Mouse (Mus musculus): ENCODE measurements around the gene Esrrg.
A peak's percentile ranks its signal among the peaks of the same experiment; 100 is the strongest.

The Esrrg gene

DNA sequence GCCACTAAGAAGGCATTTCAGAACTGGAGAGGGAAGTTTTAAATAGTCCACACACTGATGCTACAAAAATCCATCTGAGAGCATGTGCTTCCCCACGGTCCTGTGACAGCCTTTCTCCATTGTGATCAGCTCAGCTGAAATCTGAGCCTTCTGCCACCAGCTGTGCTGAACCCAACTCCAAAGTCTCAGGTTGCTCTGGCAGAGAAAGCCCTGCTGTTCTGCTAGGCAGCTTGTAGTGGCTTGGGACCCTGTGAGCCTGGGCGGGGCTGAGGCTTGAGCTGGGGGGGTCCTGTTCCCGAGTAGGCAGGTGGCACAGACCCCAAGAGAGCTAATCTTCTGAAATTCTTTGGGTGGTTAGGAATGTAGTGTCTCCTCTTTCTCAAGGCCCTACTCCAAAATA lies 299.3 kb downstream of the Esrrg start:
- DNase-seq (ENCODE audit: low spot score in 2 of 2): no peak

DNA sequence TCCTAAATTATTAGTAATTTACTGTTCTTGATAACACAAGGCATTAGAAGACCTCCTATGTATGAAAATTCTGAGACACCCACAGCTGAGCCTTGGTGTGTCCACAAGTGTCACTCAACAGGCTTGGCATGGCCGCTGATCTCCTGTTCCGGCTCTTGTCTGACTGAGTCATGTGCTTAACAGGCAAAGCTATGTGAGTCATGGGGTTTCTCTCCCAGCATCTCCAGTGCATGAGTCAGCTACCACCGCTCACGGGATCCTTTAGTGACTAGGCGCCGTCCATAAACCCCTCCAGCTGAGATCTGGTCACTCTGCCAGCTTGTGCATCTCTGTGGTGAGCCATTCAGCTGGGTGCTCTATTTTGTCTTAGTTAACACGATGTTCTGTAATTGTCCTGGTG lies 302.1 kb downstream of the Esrrg start:
- peak in 1 of 2 experiments; percentile 21 for DNase-seq (ENCODE audit: low spot score in 2 of 2)

DNA sequence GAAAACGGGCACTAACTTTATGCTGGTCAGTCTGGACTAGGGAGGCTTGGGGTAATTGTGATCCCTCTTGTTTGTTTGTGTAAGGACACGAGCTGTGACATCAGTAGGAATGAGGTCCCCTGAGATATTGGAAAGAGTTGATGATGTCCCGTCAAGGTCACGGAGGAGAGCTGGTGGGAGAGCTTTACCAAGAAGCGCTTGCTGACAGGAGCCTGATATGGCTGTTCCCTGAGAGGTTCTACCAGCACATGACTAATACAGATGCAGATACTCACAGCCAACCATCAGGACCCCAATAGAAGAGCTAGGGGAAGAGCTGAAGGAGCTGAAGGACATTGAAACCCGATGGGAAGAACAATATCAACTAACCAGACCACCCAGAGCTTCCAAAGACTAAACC lies 302.6 kb downstream of the Esrrg start:
- DNase-seq (ENCODE audit: low spot score in 2 of 2): no peak

DNA sequence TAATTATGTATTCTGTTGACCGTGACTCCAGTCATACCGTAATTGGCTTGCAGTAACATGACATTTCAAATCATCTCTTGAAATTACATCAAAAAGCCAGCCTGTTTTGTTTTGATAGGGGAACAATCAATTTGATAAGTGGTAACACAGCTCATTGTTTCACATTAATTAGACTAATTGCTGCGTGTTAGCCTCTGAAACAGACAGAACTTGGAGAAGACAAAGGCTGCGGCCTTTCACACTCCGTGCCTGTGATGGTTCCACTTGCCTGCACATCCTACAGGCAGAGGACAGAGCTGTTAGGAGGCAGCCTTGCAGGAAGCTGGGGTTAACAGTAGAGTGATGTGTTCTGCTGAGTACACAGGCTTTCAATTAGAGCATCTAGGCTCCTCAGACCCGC lies 309.7 kb downstream of the Esrrg start:
- no peak for DNase-seq (ENCODE audit: low spot score in 2 of 2)

DNA sequence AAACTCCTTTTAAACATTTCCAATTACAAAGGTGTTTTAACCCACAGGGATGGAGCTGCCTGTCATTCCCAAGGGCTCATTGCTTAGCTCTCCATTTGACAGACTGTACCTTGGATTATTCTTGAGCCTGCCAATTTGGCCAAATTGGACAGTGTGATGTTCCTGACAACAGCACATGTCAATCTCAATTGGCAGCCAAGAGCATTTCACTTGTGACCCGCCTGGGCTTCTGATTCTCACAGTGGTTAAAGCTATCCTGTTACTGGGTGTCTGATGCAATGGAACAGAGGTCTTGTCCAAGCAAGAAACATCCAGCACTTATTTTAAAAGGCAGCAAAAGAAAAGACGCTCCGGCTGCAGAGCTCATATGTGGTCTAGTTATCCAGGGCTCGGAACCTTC lies 310.3 kb downstream of the Esrrg start:
- DNase-seq (ENCODE audit: low spot score in 2 of 2): no peak

DNA sequence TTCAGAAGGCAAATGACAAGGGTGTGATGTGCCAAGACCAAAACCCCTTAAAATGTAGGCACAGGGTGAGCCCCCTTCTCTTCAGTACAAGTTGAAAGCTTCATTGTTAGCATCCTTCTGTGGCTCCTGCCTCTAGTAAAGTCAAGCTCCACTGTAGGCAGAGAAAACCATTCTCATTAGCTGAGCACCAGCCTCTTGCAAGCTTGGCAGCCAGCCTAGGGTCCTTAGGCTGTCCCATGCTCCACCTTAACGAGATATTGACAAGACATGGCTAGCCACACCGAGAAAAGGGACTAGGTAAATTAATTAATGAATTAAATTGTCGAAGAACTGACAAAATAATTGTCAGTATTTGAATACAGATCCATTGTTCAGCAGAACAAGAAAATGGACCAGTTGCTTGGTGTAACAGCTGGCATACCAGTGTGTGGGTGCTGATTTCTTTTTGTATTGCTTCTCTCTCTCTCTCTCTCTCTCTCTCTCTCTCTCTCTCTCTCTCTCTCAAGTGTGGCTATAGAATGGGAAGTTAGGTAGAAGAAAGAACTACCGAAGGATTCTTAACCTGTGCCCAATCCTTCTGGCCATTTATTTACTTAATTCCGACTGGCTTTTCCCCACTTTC lies 311.7 kb downstream of the Esrrg start:
- no peak for DNase-seq (ENCODE audit: low spot score in 2 of 2)

DNA sequence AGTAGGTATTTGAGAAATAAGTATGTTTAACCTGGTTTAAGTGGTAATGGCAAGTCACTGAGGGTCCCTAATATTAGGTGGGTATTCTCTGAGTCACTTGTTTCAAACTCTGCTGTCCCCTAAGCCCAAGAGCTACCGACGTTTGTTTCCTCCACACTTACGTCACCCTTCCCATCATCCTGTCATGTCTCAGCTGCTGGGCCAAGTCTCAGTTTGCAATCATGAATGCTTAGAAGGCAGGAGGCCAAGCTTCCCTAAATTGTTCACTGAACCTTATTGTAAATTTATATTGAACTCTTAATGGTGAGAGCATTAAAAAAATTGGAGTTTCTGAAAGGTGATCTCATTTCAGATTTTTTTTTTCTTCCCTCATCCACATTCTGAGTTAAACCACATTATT lies 322.6 kb downstream of the Esrrg start:
- no peak for DNase-seq (ENCODE audit: low spot score in 2 of 2)

DNA sequence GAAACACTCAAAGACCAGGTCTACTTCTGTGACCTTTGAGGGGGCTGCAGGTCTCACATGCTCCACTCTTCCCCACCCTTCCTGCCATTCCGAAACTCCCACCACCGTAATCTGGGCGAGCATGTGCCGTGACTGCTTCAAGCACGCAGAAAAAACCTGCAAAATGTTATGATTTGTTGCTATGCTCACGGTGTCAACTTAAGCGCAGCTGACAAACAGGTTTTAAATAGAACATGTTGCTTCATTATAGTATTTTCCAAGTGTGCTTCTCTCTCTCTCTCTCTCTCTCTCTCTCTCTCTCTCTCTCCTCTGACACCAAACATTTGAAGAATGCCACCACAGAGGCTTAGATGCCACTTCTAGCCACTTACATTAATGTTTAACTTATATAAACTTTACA lies 330.1 kb downstream of the Esrrg start:
- DNase-seq (ENCODE audit: low spot score in 2 of 2): no peak

DNA sequence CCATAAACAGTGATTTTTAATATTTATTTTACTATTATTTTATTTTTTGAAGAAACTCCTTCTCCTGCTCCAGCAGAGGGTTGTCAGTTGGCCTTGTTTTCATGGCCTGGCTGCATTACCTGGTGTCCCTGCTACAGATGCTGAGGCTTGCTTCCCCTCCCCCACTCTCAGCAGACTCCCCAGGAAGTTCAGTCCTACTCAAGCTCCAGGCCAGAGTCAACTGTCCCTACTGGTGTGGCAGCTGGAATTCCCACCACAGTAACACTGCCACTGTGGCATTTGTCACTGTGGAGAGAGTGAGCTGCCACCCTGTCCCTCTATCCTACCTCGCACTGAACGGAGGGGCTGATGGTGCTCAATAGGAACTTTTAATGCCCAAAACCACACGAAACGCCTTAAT lies 330.5 kb downstream of the Esrrg start:
- DNase-seq (ENCODE audit: low spot score in 2 of 2): no peak

DNA sequence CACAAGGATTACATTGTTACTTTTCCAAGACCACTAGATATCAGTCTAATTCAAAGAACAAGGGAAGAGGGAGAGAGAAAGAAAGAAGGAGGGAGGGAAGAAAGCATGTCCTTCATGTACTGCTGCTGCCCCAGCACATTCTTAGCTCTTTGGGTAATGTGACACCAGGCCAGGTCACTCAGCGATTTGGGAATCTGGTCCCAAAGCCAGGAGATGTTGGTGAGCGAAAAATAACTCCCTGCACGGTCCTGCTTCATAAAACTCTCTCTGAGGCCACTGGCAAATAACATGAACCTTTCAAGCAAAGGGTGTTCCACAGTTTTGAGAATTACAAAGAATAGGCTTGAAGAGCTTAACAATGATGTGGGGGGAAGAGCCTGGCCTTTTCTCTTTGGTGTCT lies 342.9 kb downstream of the Esrrg start:
- no peak for DNase-seq (ENCODE audit: low spot score in 2 of 2)

DNA sequence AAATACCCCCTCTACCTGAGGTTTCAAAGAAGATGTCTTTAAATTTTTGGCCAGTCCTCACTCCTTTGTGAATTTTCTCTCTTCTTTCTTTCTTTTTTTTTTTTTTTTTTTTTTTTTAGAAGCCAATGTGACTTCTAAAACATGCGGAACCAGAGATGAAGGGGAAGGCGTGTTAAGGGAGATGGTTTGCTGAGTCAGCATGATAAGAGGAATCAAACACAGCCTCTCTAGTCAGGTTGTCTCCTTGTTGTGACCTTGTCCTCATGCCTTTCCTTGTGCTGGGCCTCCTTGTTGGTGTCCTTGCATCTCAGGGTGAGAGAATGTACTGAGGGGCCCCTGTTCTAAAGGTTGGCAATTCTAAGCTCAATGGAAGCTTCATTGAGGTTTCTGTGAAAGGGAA lies 348.1 kb downstream of the Esrrg start:
- DNase-seq (ENCODE audit: low spot score in 2 of 2): no peak

DNA sequence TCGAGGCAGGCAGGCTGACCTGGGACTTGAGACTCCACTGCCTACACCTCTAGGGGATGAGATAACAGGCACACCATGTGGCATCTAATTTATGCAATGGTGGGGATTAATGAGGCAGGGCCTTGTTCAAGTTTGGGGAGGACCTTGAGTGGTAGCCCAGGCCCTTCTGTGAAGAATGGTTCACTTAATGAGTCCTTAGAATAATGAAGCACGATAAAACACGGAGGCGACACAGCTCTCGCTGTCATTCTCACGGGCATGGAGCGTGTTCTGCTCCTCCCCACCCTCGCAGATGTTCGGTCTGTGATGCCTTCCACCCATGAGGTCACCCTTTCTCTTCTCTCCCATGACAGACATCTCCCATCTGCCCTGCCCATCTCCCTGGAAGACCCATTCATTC lies 350.6 kb downstream of the Esrrg start:
- no peak for DNase-seq (ENCODE audit: low spot score in 2 of 2)

DNA sequence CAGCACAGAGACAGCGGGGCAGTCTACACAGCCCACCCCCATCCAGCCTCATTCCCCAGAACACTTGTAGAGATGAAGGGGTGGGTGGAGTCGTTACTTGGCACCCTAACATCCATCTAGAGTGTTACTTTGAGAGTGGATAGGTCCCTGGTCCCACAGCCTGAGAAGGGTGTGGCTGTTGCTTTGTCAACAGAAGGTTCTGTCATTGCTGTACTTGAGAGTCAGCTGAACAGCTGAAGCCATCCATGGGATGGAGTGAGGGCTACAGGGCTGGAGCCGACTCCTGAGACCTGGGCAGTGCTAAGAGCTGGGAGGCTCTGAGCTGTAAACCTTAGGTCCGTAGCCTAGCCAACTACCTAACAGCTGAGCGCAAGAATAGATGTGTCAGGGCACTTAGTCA lies 352.9 kb downstream of the Esrrg start:
- DNase-seq (ENCODE audit: low spot score in 2 of 2): no peak

DNA sequence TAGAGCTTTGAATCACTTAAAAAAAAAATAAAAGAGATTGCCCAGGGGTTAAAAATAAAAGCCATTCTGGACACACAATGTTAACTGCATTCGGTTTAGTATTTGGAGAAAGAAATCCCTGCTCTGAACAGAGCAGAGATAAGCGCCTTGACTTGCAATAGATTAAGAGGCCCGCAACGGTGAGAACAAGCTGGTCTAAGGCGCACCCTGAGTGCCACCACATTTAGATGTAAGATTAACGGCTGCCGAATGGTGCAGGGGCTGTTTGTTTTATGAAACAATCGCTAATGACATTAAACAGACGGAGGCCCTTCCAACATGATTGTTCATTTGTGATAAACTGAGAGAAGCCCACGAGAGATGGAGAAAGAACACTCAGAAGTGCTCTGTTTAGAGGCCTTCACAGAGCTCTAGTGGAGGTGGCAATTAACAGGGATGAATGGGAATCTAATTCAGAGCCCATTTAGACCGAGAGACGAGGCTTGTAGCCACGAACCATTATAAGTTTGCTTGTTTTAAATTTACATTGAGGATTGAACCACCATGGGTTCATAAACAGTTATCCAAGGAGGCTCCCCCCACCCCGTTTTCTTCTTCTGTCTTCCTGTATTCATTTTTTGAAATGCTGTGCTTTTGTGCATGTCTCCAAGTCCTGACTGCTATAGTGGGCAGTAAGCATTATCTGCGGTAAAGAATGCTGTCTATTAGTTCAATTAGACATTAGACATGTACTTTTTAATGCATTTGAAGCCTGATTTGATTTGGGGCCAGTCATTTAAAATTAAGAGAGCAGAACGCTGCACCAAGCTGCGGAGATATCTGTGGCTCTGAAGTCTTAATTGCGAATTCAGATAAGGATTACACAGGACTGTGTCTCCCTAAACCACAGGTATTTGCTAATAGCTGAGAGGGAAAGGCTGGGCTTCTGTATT lies 356.5 kb downstream of the Esrrg start:
- DNase-seq (ENCODE audit: low spot score in 2 of 2): no peak

DNA sequence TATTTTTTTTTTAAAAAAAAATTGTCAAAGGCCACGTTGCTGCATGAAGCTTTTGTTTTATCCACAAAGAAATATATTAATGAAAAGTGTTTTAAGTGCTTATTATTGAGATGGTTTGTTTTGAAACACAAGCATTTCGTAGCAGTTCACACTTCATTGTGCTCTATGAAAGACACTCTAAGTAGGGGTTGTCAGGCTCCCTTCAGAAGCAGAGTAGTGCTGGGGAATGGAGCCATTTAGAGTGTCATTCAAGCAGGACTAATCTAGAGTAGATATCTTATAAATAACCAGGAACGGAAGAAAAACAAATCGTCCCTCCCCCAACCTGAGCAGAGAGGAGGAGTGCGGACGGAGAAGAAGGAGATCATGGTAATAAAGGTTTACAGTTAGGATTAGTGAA lies 357.3 kb downstream of the Esrrg start:
- DNase-seq (ENCODE audit: low spot score in 2 of 2): no peak

DNA sequence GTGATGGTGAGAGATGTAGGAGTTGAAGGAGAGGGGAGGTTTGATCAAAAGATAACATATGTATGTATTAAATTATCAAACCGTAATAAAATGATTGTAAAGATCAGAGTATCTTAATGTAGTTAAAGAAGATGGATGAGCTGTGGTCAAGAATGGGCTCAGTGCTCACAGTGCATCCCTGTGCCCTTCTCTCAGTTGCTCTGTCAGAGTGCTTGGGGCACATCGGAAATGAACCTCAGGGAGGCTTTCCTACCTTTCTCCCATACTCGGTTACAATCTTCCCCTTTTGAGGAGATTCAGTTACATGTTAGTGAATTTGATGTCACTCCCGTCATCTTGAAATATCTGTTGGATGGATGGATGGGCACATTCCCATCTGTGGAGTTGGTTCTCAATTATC lies 359.8 kb downstream of the Esrrg start:
- no peak for DNase-seq (ENCODE audit: low spot score in 2 of 2)

DNA sequence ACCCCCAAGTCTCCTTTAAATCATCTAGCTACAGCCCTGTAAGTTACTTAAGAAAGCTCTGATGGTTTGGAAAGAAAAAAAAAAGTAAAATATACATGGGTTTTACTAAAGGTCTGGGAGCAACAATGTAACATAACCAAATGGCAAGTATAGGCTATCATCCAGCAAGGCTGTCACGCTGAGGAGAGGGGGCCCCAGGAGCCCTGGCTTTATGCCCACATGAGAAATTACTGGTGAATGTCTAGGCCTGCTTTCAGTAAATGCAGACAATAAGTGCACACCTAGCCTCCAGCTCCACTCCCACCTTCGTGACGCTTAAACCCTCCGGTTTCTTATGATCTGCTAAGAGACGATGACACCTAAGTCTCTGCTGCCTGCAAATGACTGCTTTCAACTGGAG lies 360.9 kb downstream of the Esrrg start:
- no peak for DNase-seq (ENCODE audit: low spot score in 2 of 2)

DNA sequence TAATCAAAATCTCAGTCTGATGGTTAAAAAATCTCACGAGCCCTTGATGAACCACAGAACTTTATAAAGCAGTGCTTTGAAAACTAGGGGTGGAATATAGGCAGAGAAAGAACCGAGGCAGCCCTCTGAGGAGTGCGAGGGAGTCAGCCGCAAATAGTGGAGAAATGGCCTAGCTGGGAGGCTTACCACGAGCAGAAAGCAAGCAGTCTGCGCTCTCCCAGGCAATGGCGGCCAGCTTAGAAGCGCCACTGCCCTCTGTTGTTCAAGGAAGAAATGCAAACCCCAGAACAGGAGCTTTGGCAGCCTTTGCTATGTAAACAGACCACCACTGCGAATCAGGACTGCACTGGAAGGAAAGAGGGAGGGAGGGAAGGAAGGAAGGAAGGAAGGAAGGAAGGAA lies 365.8 kb downstream of the Esrrg start:
- DNase-seq (ENCODE audit: low spot score in 2 of 2): peak in 1 of 2 experiments; percentile 23

DNA sequence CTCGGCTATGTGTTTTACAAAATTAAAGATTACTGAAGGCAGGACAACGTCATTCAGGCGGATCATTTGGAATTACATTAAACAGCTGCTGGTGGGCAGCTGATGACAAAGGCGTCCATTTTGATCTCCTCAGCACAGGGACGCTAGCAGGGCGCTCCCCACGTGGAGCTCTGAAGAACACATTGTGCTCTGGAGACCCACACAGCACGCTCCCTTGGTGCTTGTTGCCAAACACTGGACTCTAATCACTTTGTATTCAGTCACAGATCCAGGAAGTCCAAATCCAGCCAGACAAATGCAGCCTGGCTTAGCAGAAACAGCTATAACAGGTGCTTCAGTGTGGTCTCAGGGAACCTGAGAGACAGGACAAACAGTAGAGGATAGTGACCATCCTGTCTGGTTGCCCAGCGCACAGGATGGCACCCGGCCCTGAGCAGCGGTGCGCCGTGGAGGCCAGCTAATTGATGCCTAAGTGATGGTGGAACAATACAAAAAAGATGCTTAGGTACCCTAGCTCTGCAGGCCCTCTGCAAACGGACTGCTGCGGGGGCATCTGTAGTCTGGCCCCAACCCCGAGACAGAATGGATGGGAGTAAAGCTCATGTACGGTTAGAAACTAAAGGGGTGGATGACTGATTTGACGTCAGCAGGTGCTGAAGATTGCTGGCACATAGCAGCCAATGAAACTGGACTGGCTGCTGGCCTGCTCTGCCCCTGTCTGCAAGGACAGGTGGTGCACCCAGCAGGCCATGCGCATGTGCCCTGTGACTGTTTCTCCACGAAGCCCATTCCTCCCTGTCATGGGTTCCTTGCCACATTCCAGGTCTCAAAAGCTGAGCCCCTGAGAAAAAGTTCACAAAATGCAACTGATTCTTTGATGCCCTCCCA lies 367.1 kb downstream of the Esrrg start:
- no peak for DNase-seq (ENCODE audit: low spot score in 2 of 2)

DNA sequence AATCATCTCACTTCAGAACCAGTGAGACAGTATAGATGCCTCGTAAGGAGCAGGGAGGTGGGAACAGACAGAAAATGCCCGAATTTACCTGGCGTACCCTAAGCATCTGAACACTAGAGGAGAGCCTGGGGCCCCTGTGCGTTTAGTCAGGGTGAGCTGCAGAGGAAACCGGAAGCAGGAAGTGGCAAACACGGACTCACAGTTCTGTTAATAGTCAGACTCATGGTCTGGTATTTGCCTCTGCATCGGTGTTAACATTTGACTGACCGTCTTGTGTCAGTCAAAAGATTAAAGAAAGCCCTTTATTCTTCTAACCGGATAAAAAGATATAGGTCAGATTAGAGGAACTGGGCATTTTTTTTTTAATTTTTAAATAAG lies 367.8 kb downstream of the Esrrg start:
- no peak for DNase-seq (ENCODE audit: low spot score in 2 of 2)

DNA sequence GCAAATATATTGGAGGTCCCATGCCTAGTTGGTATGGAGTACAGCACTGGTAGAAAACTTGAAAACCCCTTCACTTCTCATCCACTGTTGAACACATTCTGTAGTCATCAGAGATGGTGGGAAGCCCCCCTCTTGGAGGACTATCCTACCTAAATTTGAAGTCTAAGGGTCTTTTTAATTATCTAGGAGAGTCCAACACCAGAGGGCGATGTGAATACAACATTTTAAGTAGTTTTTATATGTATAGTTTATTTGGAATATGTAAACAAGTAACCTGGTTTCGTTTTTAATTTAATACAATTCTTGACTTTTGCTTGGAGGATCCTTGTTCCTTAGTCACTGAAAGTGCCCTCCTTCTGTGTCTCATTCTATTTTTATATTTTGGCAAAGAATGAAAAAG lies 372.4 kb downstream of the Esrrg start:
- no peak for DNase-seq (ENCODE audit: low spot score in 2 of 2)

DNA sequence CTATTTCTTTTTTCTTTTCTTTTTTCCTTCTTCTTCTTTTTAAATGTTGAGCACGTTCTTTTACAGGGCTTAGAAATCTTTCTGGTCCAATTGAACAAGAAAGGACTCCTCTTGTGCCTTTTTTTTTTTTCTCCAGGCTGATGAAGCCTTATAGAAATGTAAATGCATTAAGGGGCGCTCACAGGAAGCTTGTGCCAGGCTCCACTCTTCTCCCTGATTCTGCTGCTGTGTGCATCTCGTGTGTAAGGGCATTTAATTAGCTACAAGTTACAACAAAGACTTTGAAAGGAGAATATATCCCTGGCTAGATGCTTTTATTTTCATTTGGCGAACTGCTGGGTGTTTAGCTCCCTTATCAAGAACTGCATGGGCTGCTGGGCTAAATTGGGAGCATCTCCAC lies 374.6 kb downstream of the Esrrg start:
- no peak for DNase-seq (ENCODE audit: low spot score in 2 of 2)

DNA sequence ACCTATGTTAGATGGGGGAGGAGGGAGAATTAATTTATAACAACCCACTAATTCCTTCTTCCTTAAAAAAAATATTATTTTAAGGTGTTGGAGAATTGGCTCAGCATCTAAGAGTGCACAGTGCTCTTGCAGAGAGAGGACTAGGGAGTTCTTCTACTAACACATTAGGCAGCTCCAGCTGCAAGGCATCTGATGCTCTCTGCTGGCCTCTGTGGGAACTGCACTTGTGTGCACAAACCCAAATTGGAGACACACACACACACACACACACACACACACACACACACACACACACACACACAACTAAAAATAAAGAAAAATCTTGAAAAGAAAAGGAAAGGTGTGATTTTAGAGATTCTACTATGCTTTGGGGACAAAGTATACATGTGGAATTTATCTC lies 381.6 kb downstream of the Esrrg start:
- no peak for DNase-seq (ENCODE audit: low spot score in 2 of 2)

Measured in urinary bladder, postnatal 4 days (tissue).